Mouse (Mus musculus) lung, postnatal 36 days (tissue): ENCODE measurements at regions not wholly inside any gene's neighbourhood (a gene's known extent, or its start where the extent isn't known, plus 50 kb on each side); places are given as distances from the start of the nearest gene placed in this dataset.
"Not testable (repeated sequence)": the region's sequence is repeated elsewhere in the genome, so short reads cannot be mapped to it uniquely, and the experiment has no call there.

ENCODE experiments used
- DNase-seq: peaks from one replicate; pipeline ENCODE4 v3.0.0; 2022; ENCODE audit warnings: mixed read lengths

DNA sequence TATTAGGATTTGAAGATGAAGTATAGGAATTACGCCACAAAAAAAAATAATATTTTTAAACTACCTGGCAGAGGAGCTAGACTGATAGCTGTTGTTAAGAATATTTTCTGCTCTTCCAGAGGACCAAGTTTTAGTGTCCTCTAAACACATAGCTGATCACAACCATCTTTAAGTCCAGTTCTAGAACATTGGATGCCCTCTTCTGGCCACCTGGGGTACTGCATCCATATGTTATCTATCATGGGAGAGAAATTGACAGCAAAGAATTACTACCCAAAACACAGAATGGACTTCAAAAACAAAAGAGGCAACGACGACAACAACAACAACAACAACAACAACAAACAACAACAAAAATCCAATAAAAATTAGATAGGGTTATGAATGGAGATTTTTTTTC lies 71.0 kb upstream of the Prl4a1 start:
- DNase-seq: peak; percentile 81

DNA sequence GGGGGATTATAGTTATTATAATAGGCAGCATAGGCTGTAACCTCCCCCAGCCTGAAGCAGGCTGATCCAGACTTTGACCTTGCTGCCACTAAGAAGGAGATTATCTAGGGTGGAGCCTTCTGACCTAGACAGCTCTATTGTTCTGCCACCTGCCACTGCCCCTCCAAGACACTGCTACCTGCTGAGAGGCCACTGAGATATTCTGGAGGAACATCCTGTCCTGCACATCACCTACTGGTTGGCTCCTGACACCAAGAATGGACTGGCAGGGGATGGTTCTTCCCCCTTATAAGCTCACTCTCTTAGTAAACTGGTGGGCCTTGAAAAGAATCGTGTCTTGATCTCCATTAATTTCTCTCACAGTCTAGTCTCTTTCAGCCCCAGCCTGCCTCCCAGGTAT lies 55.6 kb upstream of the Prl4a1 start:
- DNase-seq: not testable (repeated sequence)

DNA sequence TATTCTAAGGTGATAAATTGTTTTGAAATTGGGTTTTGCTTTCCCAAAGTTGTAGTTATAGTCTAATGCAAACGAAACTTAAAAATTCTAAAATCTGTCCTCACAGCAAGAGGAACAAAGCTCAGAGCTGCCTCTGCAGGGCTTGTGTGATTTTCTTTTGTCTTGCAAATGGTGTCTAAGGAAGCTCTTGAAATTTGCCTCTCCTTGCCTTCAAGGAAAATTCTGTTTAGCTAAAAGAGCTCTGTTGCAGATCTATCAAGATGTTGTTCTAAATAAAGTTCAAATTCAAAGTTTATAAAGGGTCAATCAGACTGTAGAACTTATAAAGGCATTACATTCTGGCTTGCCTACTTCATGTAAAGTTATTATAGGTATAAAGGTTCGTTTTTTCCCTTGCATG lies 53.6 kb upstream of the Prl4a1 start:
- DNase-seq: not testable (repeated sequence)

DNA sequence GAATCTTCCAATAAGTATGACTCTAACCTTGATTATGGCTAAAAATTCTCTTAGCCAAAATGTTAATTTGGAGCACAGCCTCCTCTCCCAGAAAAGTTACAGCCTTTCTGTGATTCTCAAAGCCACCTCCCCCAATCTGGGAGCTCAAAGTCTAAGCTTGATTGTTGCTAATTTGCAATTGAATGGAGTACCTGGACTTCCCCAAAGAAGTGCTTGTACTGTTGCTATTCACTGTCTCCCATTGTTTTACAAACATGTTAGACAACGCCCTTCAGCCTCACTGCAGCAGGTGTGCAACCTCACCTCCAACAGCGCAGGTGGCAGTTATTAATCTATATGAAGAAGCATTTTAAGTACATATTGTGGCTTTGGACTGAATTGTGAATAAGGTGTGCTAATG lies 50.0 kb upstream of the Prl4a1 start:
- not testable (repeated sequence) for DNase-seq
